Mouse (Mus musculus) heart, embryonic 16.5 days (tissue): ENCODE results near the gene Cul3. TPM values are rescaled to one million over a fixed set of nuclear protein-coding genes. Genes with fewer than 3 reads are reported as not detected.

ENCODE experiments used
- ATAC-seq: fragments of 200-750 bp; cut with Nextera tagmentation; replicated peaks from 2 replicates; pipeline ENCODE4 v1.8.0; 2017; ENCODE audit warnings: moderate number of reproducible peaks; ENCODE audit not compliant: insufficient read depth, low FRiP score; ENCODE audit errors: extremely low read depth
- H3K27ac ChIP-seq: fragments of 300-500 bp; sonication (generic); 2 replicates; pipeline ENCODE4 v1.5.1; 2014; ENCODE audit warnings: mild to moderate bottlenecking, low read length, control low read depth, moderate library complexity
- H3K27me3 ChIP-seq: fragments of 300-500 bp; sonication (generic); 2 replicates; pipeline ENCODE4 v1.6.1; 2014; ENCODE audit warnings: low read length, mixed read lengths; ENCODE audit not compliant: control insufficient read depth, insufficient read depth
- H3K36me3 ChIP-seq: fragments of 300-500 bp; sonication (generic); 2 replicates; pipeline ENCODE4 v1.6.1; 2014; ENCODE audit not compliant: control insufficient read depth, insufficient read depth
- H3K4me1 ChIP-seq: fragments of 300-500 bp; sonication (generic); 2 replicates; pipeline ENCODE4 v1.6.1; 2014; ENCODE audit warnings: low read length, mixed read lengths; ENCODE audit not compliant: control insufficient read depth, insufficient read depth
- H3K4me2 ChIP-seq: fragments of 300-500 bp; sonication (generic); 2 replicates; pipeline ENCODE4 v1.6.1; 2014; ENCODE audit warnings: low read depth, mild to moderate bottlenecking, control low read depth, low read length
- H3K4me3 ChIP-seq: fragments of 300-500 bp; sonication (generic); 2 replicates; pipeline ENCODE4 v1.5.1; 2014; ENCODE audit warnings: mild to moderate bottlenecking, control low read depth, low read length
- H3K9ac ChIP-seq: fragments of 300-500 bp; sonication (generic); 2 replicates; pipeline ENCODE4 v1.6.1; 2014; ENCODE audit warnings: low read length, control low read depth
- H3K9me3 ChIP-seq: fragments of 300-500 bp; sonication (generic); replicated peaks from 2 replicates; pipeline ENCODE4 v1.6.1; 2016; ENCODE audit warnings: low read length; ENCODE audit not compliant: control insufficient read depth
- WGBS: fragments of 180-500 bp; shearing (Covaris S2); extraction: QIAGEN DNeasy Blood & Tissue Kit; methylation state at CpG from one replicate; pipeline ENCODE4 v1.1.7; 2014; 5-methylcytosine and 5-hydroxymethylcytosine counted together
- polyA plus RNA-seq: library from polyadenylated mRNA; unstranded; fragments of >200 nt; fragmentation: Nextera tagmentation; extraction: Ambion mirVana; gene quantifications from 2 replicates; pipeline ENCODE4 v1.2.1, GENCODE M21; 2015

The Cul3 gene
- polyA plus RNA-seq, 1 experiment from 2014 or later = 26.0 TPM

- Histone ChIP-seq H3K27ac (no peak overlapping the region), H3K4me3 (no peak overlapping the region), H3K9me3 (no peaks in the 10 kb centered on the region), H3K9ac (no peak overlapping the region), H3K4me2 (no peak overlapping the region), H3K27me3 (no peaks in the 10 kb centered on the region), H3K4me1 (no peaks in the 10 kb centered on the region), H3K36me3 (no peaks in the 10 kb centered on the region)
- 72% methylated on average over 5 of the region's 5 CpGs for WGBS
- ATAC-seq = no peak
Observed at GRCm38 (mm10) chr1:80250247-80250646, 90.0 kb downstream of the Cul3 start.

- Histone ChIP-seq H3K9me3 (no peaks in the 10 kb centered on the region), H3K36me3 (no peaks in the 10 kb centered on the region), H3K27me3 (no peaks in the 10 kb centered on the region), H3K4me3 (no peak overlapping the region), H3K9ac (no peak overlapping the region), H3K27ac (no peak overlapping the region), H3K4me2 (no peak overlapping the region), H3K4me1 (no peaks in the 10 kb centered on the region)
- no peak for ATAC-seq
Observed at GRCm38 (mm10) chr1:80247131-80247530, 93.1 kb downstream of the Cul3 start.

DNA sequence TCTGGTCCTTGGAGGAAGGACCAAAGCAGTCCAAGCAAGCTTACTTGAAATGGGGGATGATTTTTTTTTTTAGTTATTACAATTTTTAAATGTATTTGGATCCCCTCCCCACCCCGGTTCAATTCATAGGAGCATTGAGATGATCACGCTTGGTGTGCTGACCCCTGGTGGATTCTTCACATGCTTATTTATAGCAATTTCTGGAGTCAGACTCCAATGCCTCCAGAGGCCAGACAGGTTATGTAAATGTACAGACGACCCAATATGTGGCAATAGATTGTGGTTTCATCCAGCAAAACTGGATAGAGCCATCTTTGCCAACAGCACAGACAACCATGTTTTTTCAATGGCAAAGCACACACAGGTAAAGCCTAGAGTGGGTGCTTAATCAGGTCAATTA is 96.2 kb downstream of the Cul3 start:
- Histone ChIP-seq H3K4me3 (no peak overlapping the region), H3K4me2 (no peak overlapping the region), H3K4me1 (no peaks in the 10 kb centered on the region), H3K9me3 (no peaks in the 10 kb centered on the region), H3K36me3 (no peaks in the 10 kb centered on the region), H3K27ac (no peak overlapping the region), H3K9ac (no peak overlapping the region), H3K27me3 (no peaks in the 10 kb centered on the region)
- WGBS = 42% methylated on average over 3 of the region's 3 CpGs
- ATAC-seq = no peak

DNA sequence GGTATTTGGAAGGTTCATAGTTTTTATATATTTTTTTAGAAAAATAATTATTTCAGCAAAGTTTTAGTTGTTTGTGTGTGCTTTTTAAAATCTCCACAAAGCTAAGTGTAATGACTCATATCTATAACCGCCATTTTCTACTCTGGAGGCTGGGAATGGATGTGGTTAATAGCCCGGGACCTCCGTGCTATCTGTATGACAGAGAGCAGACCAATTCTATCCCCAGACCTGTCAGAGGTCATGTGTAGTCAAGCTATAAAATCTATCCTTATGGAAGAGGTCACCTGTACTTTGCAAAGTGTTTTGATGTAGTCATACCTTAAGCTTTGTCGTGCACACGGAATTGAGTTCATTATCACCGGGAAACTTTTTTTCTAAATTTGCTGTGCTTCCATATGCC is 98.7 kb downstream of the Cul3 start:
- Histone ChIP-seq H3K4me1 (no peaks in the 10 kb centered on the region), H3K4me3 (no peak overlapping the region), H3K27ac (no peak overlapping the region), H3K9me3 (no peaks in the 10 kb centered on the region), H3K27me3 (no peaks in the 10 kb centered on the region), H3K36me3 (no peaks in the 10 kb centered on the region), H3K4me2 (no peak overlapping the region), H3K9ac (no peak overlapping the region)
- ATAC-seq = no peak
- WGBS = 93% methylated on average over 6 of the region's 6 CpGs

DNA sequence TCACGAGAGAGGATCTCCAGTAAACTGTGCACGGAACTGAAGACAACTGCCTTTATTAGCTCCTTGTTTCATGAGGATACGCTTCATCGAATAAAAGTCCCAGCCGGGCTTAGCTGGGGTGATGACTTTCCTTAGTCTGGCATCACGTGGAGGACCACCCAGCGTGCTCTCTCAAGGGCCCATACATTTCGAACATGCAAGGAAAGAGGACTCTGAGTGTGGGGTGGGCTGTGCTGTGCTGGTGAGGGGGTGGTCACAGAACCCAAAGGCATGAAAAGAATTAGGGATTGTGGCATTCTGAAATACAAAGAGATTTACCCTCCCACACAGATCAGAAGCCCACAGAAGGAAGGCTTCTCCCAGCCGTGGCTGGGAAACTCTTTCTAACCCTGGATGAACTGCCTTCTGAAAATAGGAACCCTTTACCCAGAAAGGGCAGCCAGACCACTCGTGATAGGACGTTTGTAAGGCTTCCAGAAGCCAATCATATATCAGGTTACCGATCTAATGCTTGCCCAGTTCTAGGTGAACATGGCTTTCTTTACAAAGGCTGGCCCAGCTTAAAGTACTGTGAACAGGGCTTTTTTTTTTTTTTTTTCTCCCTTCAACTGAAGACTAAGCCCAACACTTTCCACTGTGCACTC is 100.1 kb downstream of the Cul3 start:
- H3K27me3 ChIP-seq = no peaks in the 10 kb centered on the region
- 51% methylated on average over 12 of the region's 12 CpGs for WGBS
- H3K9me3 ChIP-seq = no peaks in the 10 kb centered on the region
- no peaks in the 10 kb centered on the region for H3K4me1 ChIP-seq
- no peak overlapping the region for H3K27ac ChIP-seq
- H3K4me3 ChIP-seq = no peak overlapping the region
- no peak for ATAC-seq
- no peak overlapping the region for H3K9ac ChIP-seq
- no peak overlapping the region for H3K4me2 ChIP-seq
- H3K36me3 ChIP-seq = no peaks in the 10 kb centered on the region

DNA sequence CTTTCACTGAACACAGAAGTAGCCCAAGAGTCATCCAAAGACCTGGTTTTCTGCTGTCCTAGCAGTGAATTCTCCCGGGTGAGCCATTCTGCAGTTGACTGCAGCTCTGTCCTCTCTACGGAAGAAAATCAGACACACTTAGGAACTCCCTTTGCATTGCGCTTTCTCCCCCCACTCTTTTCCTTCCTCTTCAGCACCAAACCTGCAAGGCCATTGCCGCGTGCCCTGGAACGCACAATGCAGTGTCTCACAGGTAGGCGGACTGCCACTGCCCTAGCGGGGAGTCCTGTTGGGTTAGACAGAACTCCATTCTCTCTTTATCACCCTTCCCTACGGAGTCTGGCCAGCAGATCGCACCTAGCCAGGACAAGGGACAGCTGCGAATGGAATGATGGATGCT is 100.8 kb downstream of the Cul3 start:
- no peak for ATAC-seq
- H3K9ac ChIP-seq = no peak overlapping the region
- H3K9me3 ChIP-seq = no peaks in the 10 kb centered on the region
- H3K4me3 ChIP-seq = no peak overlapping the region
- H3K27me3 ChIP-seq = no peaks in the 10 kb centered on the region
- H3K27ac ChIP-seq = no peak overlapping the region
- H3K36me3 ChIP-seq = no peaks in the 10 kb centered on the region
- 66% methylated on average over 11 of the region's 11 CpGs for WGBS
- H3K4me1 ChIP-seq = no peaks in the 10 kb centered on the region
- H3K4me2 ChIP-seq = no peak overlapping the region

DNA sequence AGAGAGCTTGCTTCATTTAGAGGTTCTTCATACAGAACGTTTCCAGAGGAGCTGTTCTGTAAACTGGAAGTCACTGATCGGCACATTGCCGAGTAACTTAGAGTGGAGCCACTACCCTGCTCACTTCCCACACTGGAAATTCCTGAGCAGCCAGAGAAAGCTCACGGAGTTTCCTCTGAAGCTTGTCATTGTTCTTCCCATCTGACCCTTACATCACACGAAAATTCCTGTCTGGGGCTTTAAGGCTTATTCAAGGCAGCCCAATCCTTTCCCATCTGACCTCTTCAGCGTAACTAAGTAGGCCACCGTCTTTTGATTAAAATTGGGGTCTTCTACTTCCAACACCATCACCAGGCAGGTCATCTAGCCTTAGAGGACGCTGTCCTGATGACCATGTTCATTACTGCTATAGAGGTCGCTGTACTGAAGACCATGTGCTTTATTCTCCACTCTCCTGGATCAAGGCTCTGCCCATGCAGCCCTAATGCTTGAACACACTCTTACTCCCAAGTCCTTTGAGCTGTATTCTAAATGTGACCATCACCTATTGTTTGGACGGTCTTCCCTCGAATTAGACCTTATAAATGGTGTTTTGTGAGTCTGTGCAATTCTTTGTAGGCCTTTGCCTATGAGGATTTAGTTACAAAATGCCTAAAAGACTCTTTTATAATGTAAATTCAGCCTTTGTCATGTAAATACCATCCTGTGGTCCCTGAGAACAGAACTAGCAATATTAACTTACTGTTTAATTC is 103.2 kb downstream of the Cul3 start:
- no peak overlapping the region for H3K27ac ChIP-seq
- H3K9ac ChIP-seq = no peak overlapping the region
- WGBS = 57% methylated on average over 11 of the region's 11 CpGs
- H3K4me2 ChIP-seq = no peak overlapping the region
- H3K36me3 ChIP-seq = no peaks in the 10 kb centered on the region
- no peaks in the 10 kb centered on the region for H3K4me1 ChIP-seq
- H3K4me3 ChIP-seq = no peak overlapping the region
- no peaks in the 10 kb centered on the region for H3K9me3 ChIP-seq
- H3K27me3 ChIP-seq = no peaks in the 10 kb centered on the region
- ATAC-seq = no peak; the same call in 1 of the 2 replicates

DNA sequence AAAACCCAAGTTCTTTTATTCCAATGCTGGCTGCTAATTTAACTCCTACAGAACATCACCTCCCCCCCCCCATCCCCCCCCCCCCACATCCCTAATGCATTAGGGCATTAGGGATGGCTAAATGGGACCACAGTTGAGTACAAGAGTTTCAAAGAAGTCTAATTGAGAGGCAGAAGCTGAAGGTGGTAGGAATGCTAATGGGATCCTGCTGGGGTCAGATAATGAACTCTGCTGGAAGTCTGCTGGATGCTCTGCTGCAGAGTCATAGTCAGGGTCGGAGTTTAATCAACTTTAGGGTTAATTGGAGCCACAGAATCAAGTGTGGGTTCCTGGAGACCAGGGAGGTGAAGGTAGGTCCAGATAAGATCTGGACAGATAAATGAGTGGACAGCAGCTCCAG is 104.2 kb downstream of the Cul3 start:
- no peaks in the 10 kb centered on the region for H3K27me3 ChIP-seq
- H3K9ac ChIP-seq = no peak overlapping the region
- no peaks in the 10 kb centered on the region for H3K9me3 ChIP-seq
- H3K4me3 ChIP-seq = no peak overlapping the region
- no peaks in the 10 kb centered on the region for H3K4me1 ChIP-seq
- no peak overlapping the region for H3K4me2 ChIP-seq
- 21% methylated on average over 1 of the region's 1 CpGs for WGBS
- H3K36me3 ChIP-seq = no peaks in the 10 kb centered on the region
- no peak overlapping the region for H3K27ac ChIP-seq
- ATAC-seq = no peak

DNA sequence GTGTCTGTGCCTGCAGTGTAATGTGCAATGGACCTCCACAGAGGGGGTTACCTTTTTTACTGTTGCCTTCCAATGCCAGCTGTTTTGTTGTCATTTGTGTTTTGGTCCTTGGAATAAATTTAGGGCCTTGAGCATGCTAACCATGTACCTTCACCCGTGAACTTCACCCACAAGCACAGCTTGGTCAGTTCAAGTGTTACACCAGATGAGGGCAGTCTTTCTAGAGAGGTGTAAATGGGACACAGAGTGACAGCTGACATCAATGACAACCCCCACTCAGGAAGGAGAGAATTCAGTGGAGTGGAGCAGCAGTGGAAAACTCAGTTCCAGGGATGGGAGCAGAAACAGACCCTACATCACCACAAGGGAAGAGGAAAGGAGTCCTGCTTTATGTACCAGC is 109.7 kb downstream of the Cul3 start:
- H3K4me1 ChIP-seq = no peaks in the 10 kb centered on the region
- H3K27ac ChIP-seq = no peak overlapping the region
- H3K27me3 ChIP-seq = no peaks in the 10 kb centered on the region
- H3K4me2 ChIP-seq = no peak overlapping the region
- whole genome bisulfite sequencing = 55% methylated on average over 1 of the region's 1 CpGs
- no peaks in the 10 kb centered on the region for H3K36me3 ChIP-seq
- H3K9ac ChIP-seq = no peak overlapping the region
- ATAC-seq = no peak
- no peak overlapping the region for H3K4me3 ChIP-seq
- H3K9me3 ChIP-seq = no peaks in the 10 kb centered on the region
